Mouse (Mus musculus) brain, embryonic 14.5 days (tissue): ENCODE data around the gene Tapt1. TPM values are rescaled to one million over a fixed set of nuclear protein-coding genes. Genes with fewer than 3 reads are reported as not detected.
A peak's percentile ranks its signal among the peaks of the same experiment; 100 is the strongest.

Source experiments
- DNase-seq: peaks from one replicate; pipeline ENCODE4 v3.0.0-alpha.2; 2011; ENCODE audit warnings: low read depth
- CTCF ChIP-seq: fragments of 200-500 bp; IDR thresholded peaks from 2 replicates; pipeline ENCODE4 v1.5.1; 2012; ENCODE audit warnings: inconsistent platforms, mild to moderate bottlenecking, moderate library complexity, borderline replicate concordance; ENCODE audit not compliant: insufficient read depth, insufficient read length; ENCODE audit errors: extremely low read depth
- POLR2A ChIP-seq: fragments of 200-500 bp; IDR thresholded peaks from 2 replicates; pipeline ENCODE4 v1.6.1; 2012; ENCODE audit warnings: mild to moderate bottlenecking, inconsistent platforms, borderline replicate concordance; ENCODE audit not compliant: poor library complexity, insufficient read depth, insufficient read length, severe bottlenecking; ENCODE audit errors: extremely low read depth
- polyA plus RNA-seq: library from polyadenylated mRNA; depleted of rRNA; stranded (reverse); fragments of >200 nt; gene quantifications from 2 replicates; pipeline ENCODE4 v1.2.3, GENCODE M21; 2012; rRNA removed

Gene Tapt1
- 43.9 and 45.0 TPM in 2 replicates for polyA plus RNA-seq

- TF ChIP-seq CTCF (no peak), POLR2A (peak; percentile 83)
- DNase-seq, result peak; percentile 90
Observed at GRCm38 (mm10) chr5:44226521-44227461, at the start of gene Tapt1. Gene Tapt1 (minus strand): TSS chr5:44226626.

- DNase-seq, result no peak
- TF ChIP-seq POLR2A, result no peak
Observed at GRCm38 (mm10) chr5:44271564-44271963, 45.1 kb upstream of the Tapt1 start.

GRCm38 (mm10) chr5:44268524-44268923, 42.1 kb upstream of the Tapt1 start:
- peak; percentile 76 for DNase-seq
- TF ChIP-seq CTCF, result peak; percentile 43; the same call in 1 of the 2 replicates

- no peak for DNase-seq
- TF ChIP-seq CTCF (no peak), POLR2A (no peak)
Observed at GRCm38 (mm10) chr5:44261691-44262090, 35.3 kb upstream of the Tapt1 start.

GRCm38 (mm10) chr5:44261172-44261571, 34.7 kb upstream of the Tapt1 start:
- no peak for DNase-seq
- TF ChIP-seq POLR2A, result no peak
- no peak for TF ChIP-seq CTCF

GRCm38 (mm10) chr5:44259678-44260077, 33.3 kb upstream of the Tapt1 start:
- DNase-seq, result peak; percentile 22
- no peak for TF ChIP-seq POLR2A

GRCm38 (mm10) chr5:44258163-44258562, 31.7 kb upstream of the Tapt1 start:
- no peak for DNase-seq
- TF ChIP-seq CTCF (no peak), POLR2A (no peak)

- no peak for TF ChIP-seq CTCF
- TF ChIP-seq POLR2A, result no peak
- DNase-seq, result no peak
Observed at GRCm38 (mm10) chr5:44257401-44257800, 31.0 kb upstream of the Tapt1 start.

GRCm38 (mm10) chr5:44256512-44256911, 30.1 kb upstream of the Tapt1 start:
- no peak for DNase-seq
- TF ChIP-seq POLR2A (no peak), CTCF (no peak)

GRCm38 (mm10) chr5:44255756-44256398, 29.5 kb upstream of the Tapt1 start:
- DNase-seq, result no peak
- TF ChIP-seq POLR2A (no peak), CTCF (no peak)

- no peak for DNase-seq
- TF ChIP-seq POLR2A (no peak), CTCF (no peak)
Observed at GRCm38 (mm10) chr5:44253449-44253848, 27.0 kb upstream of the Tapt1 start.

GRCm38 (mm10) chr5:44252395-44252794, 26.0 kb upstream of the Tapt1 start:
- no peak for DNase-seq
- no peak for TF ChIP-seq POLR2A
- no peak for TF ChIP-seq CTCF

GRCm38 (mm10) chr5:44250211-44250955, 24.0 kb upstream of the Tapt1 start:
- no peak for TF ChIP-seq CTCF
- TF ChIP-seq POLR2A, result no peak
- DNase-seq, result peak; percentile 73

- DNase-seq, result no peak
- TF ChIP-seq CTCF (no peak), POLR2A (no peak)
Observed at GRCm38 (mm10) chr5:44249363-44249762, 22.9 kb upstream of the Tapt1 start.
